Mouse (Mus musculus): ENCODE measurements around the gene Qser1.
"Not testable (repeated sequence)": the region's sequence is repeated elsewhere in the genome, so short reads cannot be mapped to it uniquely, and the experiment has no call there.

Qser1 gene

DNA sequence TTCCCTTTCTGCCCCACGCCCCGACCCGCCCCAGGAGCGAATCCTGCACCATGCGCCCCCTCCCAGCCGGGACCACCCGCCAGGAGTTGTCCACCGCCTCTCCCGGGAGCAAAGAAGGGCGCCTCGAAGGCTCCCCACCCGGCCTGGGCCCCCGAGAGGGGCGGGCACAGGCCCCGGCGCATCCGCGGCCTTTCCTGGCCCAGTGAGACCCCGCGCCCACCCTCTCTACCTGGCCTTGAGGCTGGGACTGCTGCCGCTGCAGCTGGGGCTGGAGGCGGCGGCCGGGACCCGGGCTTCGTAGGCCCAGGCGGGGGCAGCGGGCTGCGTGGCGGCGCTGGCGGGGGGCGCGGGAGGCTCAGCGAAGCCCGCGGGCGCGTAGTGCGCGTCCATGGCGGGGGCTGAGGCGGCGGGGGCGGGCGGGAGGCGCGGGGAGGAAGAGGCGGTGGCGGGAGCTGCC, at the start of gene Qser1:
Qser1 (minus strand) TSS at position 390 of the 457 bp plus-strand sequence.
- DNase-seq (ENCODE audit: low read depth, low spot score): no peak
- no peaks in the 10 kb centered on the region for H3K36me3 ChIP-seq (ENCODE audit: control insufficient read depth, insufficient read depth, low read length, poor library complexity, severe bottlenecking)
- H3K27me3 ChIP-seq (ENCODE audit: control insufficient read depth, insufficient read depth, low read length, poor library complexity, severe bottlenecking): no peaks in the 10 kb centered on the region; the same call in 1 of the 2 replicates

DNA sequence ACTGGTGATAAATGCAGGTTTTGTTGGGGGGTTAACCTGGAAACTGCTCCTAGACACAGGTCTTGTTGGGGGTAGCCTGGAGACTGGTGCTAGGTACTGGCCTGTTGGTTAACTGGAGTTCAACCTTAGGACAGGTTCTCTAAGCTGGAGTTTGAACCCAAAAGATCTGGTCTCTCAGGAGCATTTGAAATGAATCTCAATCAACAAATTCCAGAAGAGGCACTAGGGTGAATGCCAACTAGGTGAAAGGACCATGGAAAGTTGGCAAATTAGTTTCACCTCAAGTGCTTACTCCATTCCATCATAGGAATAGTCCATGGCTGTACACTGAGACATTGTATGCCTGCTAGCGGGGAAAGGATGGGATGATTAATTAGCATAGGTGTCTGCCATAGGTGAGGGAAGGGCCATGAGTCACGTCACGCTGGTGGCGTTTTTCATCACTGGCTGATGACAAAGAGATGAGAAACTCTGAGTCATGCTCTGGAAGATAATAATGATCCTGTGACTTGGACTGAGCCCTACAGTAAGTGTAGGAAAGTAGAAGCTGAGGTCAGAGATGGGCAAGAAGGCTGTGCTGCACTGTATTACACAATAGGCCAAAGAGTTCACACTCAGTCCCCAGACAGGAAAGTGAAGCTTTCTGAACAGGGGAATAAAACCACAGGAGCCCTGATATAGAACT, 47.8 kb upstream of the Qser1 start:
- no peak for DNase-seq (ENCODE audit: low read depth, low spot score)
- H3K36me3 ChIP-seq (ENCODE audit: control insufficient read depth, insufficient read depth, low read length, poor library complexity, severe bottlenecking): no peaks in the 10 kb centered on the region
- no peaks in the 10 kb centered on the region for H3K27me3 ChIP-seq (ENCODE audit: control insufficient read depth, insufficient read depth, low read length, poor library complexity, severe bottlenecking)

DNA sequence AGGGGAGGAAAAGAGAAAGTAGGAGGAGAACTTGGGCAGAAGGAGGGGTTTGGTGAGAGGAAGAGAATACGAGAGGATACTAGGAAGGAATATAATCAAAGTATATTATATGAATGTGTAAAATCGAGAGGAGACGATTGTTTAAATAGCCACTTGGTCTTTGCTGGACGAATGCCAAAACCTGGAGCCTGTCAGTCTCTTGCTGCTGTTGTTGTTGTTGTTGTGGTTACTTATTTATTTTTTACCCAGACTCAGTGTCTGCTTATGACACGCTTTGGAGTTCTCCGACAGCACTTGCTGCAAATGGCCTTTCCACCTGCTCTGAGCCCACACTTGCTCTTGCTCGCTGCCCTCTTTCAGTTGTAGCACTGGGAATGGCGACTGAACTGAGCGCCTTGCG, 43.9 kb upstream of the Qser1 start:
- no peak for DNase-seq (ENCODE audit: low read depth, low spot score)
- H3K36me3 ChIP-seq (ENCODE audit: control insufficient read depth, insufficient read depth, low read length, poor library complexity, severe bottlenecking): no peaks in the 10 kb centered on the region
- H3K27me3 ChIP-seq (ENCODE audit: control insufficient read depth, insufficient read depth, low read length, poor library complexity, severe bottlenecking): no peaks in the 10 kb centered on the region

GRCm38 (mm10) chr2:104859060-104859459, 42.5 kb upstream of the Qser1 start:
- Histone ChIP-seq H3K36me3 (ENCODE audit: control insufficient read depth, insufficient read depth, low read length, poor library complexity, severe bottlenecking) (no peaks in the 10 kb centered on the region), H3K27me3 (ENCODE audit: control insufficient read depth, insufficient read depth, low read length, poor library complexity, severe bottlenecking) (no peaks in the 10 kb centered on the region)
- DNase-seq (ENCODE audit: low read depth, low spot score): no peak

DNA sequence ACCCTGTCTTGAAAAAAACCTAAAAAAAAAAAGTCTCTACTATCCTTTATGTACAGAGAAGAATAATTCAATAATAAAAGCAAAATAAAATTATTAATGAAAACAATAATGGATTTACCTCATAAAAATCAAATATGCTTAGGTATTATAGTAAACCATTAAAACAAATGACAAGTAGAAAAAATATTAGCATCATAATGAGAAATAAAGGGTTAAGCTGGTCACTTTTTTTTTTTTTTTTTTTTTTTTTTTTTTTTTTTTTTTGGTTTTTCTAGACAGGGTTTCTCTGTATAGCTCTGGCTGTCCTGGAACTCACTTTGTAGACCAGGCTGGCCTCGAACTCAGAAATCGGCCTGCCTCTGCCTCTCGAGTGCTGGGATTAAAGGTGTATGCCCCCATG, 41.5 kb upstream of the Qser1 start:
- H3K36me3 ChIP-seq (ENCODE audit: control insufficient read depth, insufficient read depth, low read length, poor library complexity, severe bottlenecking); H3K27me3 ChIP-seq (ENCODE audit: control insufficient read depth, insufficient read depth, low read length, poor library complexity, severe bottlenecking): not testable (repeated sequence)

GRCm38 (mm10) chr2:104856218-104856617, 39.7 kb upstream of the Qser1 start:
- DNase-seq (ENCODE audit: low read depth, low spot score): no peak
- no peaks in the 10 kb centered on the region for H3K27me3 ChIP-seq (ENCODE audit: control insufficient read depth, insufficient read depth, low read length, poor library complexity, severe bottlenecking)
- H3K36me3 ChIP-seq (ENCODE audit: control insufficient read depth, insufficient read depth, low read length, poor library complexity, severe bottlenecking): no peaks in the 10 kb centered on the region

More for the DNA sequence above, 41.5 kb upstream of the Qser1 start:
- DNase-seq (ENCODE audit: low read depth, low spot score): not testable (repeated sequence)

DNA sequence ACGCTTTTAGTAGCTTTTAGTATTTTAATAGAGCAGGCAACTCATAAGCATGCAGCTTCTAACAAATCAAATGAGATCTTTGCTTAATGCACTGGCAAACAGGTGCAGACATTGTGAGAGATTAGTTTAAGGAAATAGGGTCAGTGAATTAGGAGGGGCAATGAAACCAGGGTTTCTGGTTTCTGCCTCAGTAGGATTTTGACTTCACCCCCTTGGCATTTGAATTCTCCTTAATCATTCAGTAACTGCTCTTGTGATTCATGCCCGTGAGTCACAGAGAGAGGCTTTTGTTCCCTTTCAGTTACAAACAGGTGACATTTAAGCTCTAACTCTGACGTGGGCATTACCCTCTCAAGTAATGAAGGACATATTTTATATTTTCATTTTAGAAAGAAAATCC, 39.2 kb upstream of the Qser1 start:
- no peaks in the 10 kb centered on the region for H3K36me3 ChIP-seq (ENCODE audit: control insufficient read depth, insufficient read depth, low read length, poor library complexity, severe bottlenecking)
- H3K27me3 ChIP-seq (ENCODE audit: control insufficient read depth, insufficient read depth, low read length, poor library complexity, severe bottlenecking): no peaks in the 10 kb centered on the region; the same call in 1 of the 2 replicates
- DNase-seq (ENCODE audit: low read depth, low spot score): no peak

- Histone ChIP-seq H3K27me3 (ENCODE audit: control insufficient read depth, insufficient read depth, low read length, poor library complexity, severe bottlenecking) (no peaks in the 10 kb centered on the region; the same call in 1 of the 2 replicates), H3K36me3 (ENCODE audit: control insufficient read depth, insufficient read depth, low read length, poor library complexity, severe bottlenecking) (no peaks in the 10 kb centered on the region)
- no peak for DNase-seq (ENCODE audit: low read depth, low spot score)
Observed at GRCm38 (mm10) chr2:104854836-104855235, 38.3 kb upstream of the Qser1 start.

DNA sequence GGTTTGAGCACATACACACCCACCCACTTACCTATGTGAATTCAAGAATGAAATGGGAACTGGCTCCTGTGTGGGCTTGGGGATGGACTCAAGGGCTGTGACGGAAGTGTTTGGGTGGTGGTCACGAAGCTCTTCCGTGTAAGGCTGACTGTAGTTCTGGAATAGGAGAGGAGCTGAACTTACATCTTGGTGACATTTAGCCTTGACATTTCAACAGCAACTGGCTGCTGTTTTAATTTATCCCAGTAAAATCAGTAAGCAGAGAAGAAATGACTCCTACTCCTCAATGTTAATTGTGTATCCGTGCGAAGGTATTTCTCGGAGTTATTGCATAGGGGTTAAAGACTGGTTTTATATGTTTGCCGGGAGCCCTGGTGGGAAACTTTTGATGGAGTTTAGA, 36.0 kb upstream of the Qser1 start:
- Histone ChIP-seq H3K36me3 (ENCODE audit: control insufficient read depth, insufficient read depth, low read length, poor library complexity, severe bottlenecking) (no peaks in the 10 kb centered on the region), H3K27me3 (ENCODE audit: control insufficient read depth, insufficient read depth, low read length, poor library complexity, severe bottlenecking) (no peaks in the 10 kb centered on the region; the same call in 1 of the 2 replicates)
- no peak for DNase-seq (ENCODE audit: low read depth, low spot score)

DNA sequence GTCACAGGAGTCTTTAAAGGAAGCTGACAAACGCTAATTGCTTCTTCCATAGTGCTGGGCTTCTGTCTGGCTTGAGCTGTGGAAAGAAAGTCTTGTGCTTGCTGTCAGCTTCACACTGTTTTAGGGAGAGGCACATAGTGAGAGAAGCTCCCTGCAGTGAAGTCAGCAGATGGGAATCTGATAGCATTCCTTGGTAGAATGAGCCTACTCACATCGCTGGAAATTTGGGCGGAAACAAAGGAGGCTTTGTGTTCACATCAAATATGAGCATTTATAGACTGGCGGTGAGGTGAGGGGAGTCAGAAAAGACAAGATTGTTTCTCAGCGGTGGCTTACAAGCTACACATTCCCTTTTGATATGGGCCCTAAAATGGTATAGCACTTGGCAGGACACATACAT, 35.1 kb upstream of the Qser1 start:
- Histone ChIP-seq H3K36me3 (ENCODE audit: control insufficient read depth, insufficient read depth, low read length, poor library complexity, severe bottlenecking) (no peaks in the 10 kb centered on the region), H3K27me3 (ENCODE audit: control insufficient read depth, insufficient read depth, low read length, poor library complexity, severe bottlenecking) (no peaks in the 10 kb centered on the region; the same call in 1 of the 2 replicates)
- no peak for DNase-seq (ENCODE audit: low read depth, low spot score)

DNA sequence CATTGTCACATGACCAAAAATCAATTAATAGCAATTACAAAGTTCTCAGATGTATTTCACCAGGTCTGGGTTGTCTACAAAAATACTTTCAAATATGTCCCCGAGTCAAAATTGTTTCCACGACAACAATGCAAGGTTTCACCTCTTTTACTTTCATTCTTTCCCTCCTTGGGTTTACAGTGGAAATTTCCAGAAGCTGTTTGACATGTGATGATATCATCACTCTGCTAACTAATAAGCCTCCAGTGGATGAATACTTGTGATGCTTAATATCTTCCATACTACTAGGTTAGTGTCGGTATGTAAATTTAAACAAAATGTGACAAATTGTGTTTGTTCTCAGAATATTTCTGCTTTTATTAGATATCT, 33.4 kb upstream of the Qser1 start:
- DNase-seq (ENCODE audit: low read depth, low spot score): peak; percentile 65
- Histone ChIP-seq H3K36me3 (ENCODE audit: control insufficient read depth, insufficient read depth, low read length, poor library complexity, severe bottlenecking) (no peaks in the 10 kb centered on the region), H3K27me3 (ENCODE audit: control insufficient read depth, insufficient read depth, low read length, poor library complexity, severe bottlenecking) (no peaks in the 10 kb centered on the region; the same call in 1 of the 2 replicates)

DNA sequence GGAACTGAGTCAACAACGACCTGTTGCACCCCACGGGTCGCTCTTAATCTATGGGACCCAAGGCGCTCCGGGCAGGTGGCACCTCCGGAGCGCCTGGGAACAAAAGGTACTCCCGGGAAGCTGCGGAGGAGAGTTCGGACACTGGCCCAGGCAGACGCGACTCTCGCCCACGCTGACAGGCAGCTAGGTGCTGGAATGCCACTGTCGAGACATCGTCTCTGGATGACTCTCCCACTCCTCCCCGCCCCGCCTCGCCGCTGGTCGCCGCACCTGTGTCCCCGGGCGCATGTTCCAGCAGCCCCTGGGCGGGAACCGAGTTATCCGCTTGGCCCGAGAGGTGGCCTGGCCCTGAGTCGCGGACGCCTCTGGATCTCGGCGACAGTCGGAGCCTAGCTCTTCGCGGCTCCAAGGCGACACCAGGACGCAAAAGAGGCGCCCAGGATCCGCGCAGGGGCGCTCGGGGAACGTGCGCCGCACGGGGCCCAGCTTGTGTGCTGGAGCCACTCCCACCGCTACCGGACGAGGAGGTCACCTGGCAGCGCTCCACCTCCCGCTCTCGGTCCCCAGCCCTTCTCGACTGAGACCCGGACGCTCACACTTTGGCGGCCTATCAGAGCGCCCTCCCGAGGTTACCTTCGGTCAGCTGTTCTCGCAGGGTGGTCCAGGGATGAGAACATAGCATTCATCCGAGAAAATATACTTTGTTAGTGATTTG, 32.9 kb upstream of the Qser1 start, which contains the start of gene Prrg4:
Prrg4 (minus strand) TSS at position 601 of the 715 bp plus-strand sequence.
- no peaks in the 10 kb centered on the region for H3K36me3 ChIP-seq (ENCODE audit: control insufficient read depth, insufficient read depth, low read length, poor library complexity, severe bottlenecking)
- no peaks in the 10 kb centered on the region; the same call in 1 of the 2 replicates for H3K27me3 ChIP-seq (ENCODE audit: control insufficient read depth, insufficient read depth, low read length, poor library complexity, severe bottlenecking)
- DNase-seq (ENCODE audit: low read depth, low spot score): peak; percentile 73

GRCm38 (mm10) chr2:104848235-104849161, 31.9 kb upstream of the Qser1 start:
- DNase-seq (ENCODE audit: low read depth, low spot score): peak; percentile 58
- H3K36me3 ChIP-seq (ENCODE audit: control insufficient read depth, insufficient read depth, low read length, poor library complexity, severe bottlenecking): no peaks in the 10 kb centered on the region

GRCm38 (mm10) chr2:104847645-104848044, 31.1 kb upstream of the Qser1 start:
- Histone ChIP-seq H3K36me3 (ENCODE audit: control insufficient read depth, insufficient read depth, low read length, poor library complexity, severe bottlenecking) (no peaks in the 10 kb centered on the region), H3K27me3 (ENCODE audit: control insufficient read depth, insufficient read depth, low read length, poor library complexity, severe bottlenecking) (no peaks in the 10 kb centered on the region; the same call in 1 of the 2 replicates)
- peak; percentile 66 for DNase-seq (ENCODE audit: low read depth, low spot score)

More at GRCm38 (mm10) chr2:104848235-104849161, 31.9 kb upstream of the Qser1 start:
- H3K27me3 ChIP-seq (ENCODE audit: control insufficient read depth, insufficient read depth, low read length, poor library complexity, severe bottlenecking): no peaks in the 10 kb centered on the region; the same call in 1 of the 2 replicates

All from splenic B cell, adult 2 months (primary cell).